Mouse (Mus musculus): ENCODE data around the gene Hoxa5. TPM values are rescaled to one million over a fixed set of nuclear protein-coding genes. Genes with fewer than 3 reads are reported as not detected.
A peak's percentile ranks its signal among the peaks of the same experiment; 100 is the strongest.

Hoxa5 gene
- polyA plus RNA-seq, 1 experiment from 2014 or later: 14.8 TPM

DNA sequence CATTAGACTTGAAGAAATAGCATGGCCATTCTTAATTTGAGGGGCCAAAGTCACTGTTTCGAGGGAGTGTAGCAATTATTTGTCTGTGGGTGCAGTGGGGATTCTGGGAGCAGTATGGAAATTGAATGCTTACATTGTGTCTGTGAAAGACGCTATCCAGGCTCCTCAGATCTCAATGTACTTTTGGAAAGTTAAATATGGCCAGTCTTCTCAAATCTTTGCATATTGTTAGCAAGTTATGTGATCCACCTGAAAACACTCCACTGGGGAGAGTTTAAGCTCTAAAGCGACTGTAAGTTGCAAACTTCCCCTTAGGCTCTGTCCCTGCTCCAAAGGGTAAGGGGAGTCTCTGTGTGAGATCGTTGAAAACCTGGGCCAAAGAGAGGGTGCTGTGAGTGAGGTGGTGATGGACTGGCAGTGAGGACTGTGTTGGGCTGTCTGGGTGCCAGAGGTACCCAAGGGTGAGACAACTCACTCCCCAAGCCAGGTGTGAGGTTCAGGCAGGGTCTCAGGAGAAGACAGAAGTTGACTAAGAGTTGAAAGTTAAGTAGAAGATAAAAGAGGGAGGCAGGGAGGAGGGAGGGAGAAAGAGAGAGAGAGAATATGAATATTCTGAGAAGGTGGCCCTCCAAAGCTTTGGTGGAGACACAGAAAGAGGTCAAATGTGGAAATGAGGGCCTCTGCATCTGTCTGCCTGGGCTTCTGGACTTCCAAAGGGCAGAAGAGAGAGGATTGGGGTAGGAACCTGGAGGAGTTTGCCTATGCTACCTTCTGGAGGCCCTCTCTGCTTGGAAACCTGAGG is 2.7 kb upstream of the Hoxa5 start:
- TF ChIP-seq CTCF (IDR thresholded peaks at IDR 0.05; ENCODE audit: low read depth): no peak
- Histone ChIP-seq H3K9me3 (ENCODE audit: control insufficient read depth) (no peaks in the 10 kb centered on the region), H3K36me3 (ENCODE audit: control insufficient read depth, insufficient read depth) (no peaks in the 10 kb centered on the region), H3K4me3 (ENCODE audit: low read depth, low read length) (no peak overlapping the region), H3K4me2 (replicated peaks; ENCODE audit: low read depth) (0 out of 2 replicates have a peak overlapping the region, but pooled peaks have one; percentile 4), H3K27ac (ENCODE audit: low read depth, low read length) (no peak overlapping the region), H3K27me3 (replicated peaks; ENCODE audit: control insufficient read depth, insufficient read depth, low read length) (peaks cover 80% of the 10 kb centered on the region), H3K9ac (ENCODE audit: low read depth, low read length) (no peak overlapping the region), H3K4me1 (replicated peaks; ENCODE audit: control insufficient read depth, insufficient read depth, low read length) (no peaks in the 10 kb centered on the region)
- 24% methylated on average over 4 of the region's 4 CpGs for WGBS
- no peak for ATAC-seq

- Histone ChIP-seq H3K4me2 (replicated peaks; ENCODE audit: low read depth) (peak overlapping the region; percentile 42), H3K4me1 (replicated peaks; ENCODE audit: control insufficient read depth, insufficient read depth, low read length) (no peaks in the 10 kb centered on the region), H3K9ac (ENCODE audit: low read depth, low read length) (0 out of 2 replicates have a peak overlapping the region, but pooled peaks have one; percentile 8), H3K36me3 (ENCODE audit: control insufficient read depth, insufficient read depth) (no peaks in the 10 kb centered on the region), H3K27ac (ENCODE audit: low read depth, low read length) (peak overlapping the region; percentile 47), H3K27me3 (replicated peaks; ENCODE audit: control insufficient read depth, insufficient read depth, low read length) (peaks cover 69% of the 10 kb centered on the region), H3K9me3 (ENCODE audit: control insufficient read depth) (no peaks in the 10 kb centered on the region), H3K4me3 (ENCODE audit: low read depth, low read length) (peak overlapping the region; percentile 71; the same call in 1 of the 2 replicates)
- ATAC-seq: no peak
- no peak for TF ChIP-seq CTCF (IDR thresholded peaks at IDR 0.05; ENCODE audit: low read depth)
- WGBS: 22% methylated on average over 55 of the region's 55 CpGs
Measured at GRCm38 (mm10) chr6:52205638-52206621, 1.5 kb upstream of the Hoxa5 start.

DNA sequence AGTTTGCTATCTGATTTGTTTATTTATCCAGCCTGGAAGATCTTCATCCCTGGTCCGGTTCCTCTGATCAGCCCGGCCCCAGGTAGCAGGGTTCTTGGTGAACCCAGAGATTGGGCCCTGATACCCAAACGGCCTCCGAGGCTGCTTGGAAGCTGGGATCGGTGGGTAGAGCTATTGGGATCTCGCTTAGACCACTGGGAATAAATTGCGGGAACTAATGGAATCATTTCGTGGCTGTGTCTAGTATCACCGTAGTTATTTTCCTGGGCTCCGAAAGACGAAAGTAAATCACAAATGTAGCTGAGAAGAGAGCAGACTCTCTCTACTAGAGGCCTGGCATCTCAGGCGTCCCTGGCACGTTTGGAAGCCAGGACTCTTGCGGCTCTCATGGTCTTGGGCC is 834 bp upstream of the Hoxa5 start:
- peaks cover 63% of the 10 kb centered on the region for H3K27me3 ChIP-seq (replicated peaks; ENCODE audit: control insufficient read depth, insufficient read depth, low read length)
- H3K36me3 ChIP-seq (ENCODE audit: control insufficient read depth, insufficient read depth): no peaks in the 10 kb centered on the region
- no peaks in the 10 kb centered on the region for H3K4me1 ChIP-seq (replicated peaks; ENCODE audit: control insufficient read depth, insufficient read depth, low read length)
- peak overlapping the region; percentile 42; the same call in 1 of the 2 replicates for H3K4me2 ChIP-seq (replicated peaks; ENCODE audit: low read depth)
- 0 out of 2 replicates have a peak overlapping the region, but pooled peaks have one; percentile 71 for H3K4me3 ChIP-seq (ENCODE audit: low read depth, low read length)
- ATAC-seq: no peak
- H3K9me3 ChIP-seq (ENCODE audit: control insufficient read depth): no peaks in the 10 kb centered on the region
- WGBS: 26% methylated on average over 14 of the region's 14 CpGs
- no peak for TF ChIP-seq CTCF (IDR thresholded peaks at IDR 0.05; ENCODE audit: low read depth)
- H3K27ac ChIP-seq (ENCODE audit: low read depth, low read length): peak overlapping the region; percentile 47
- 0 out of 2 replicates have a peak overlapping the region, but pooled peaks have one; percentile 8 for H3K9ac ChIP-seq (ENCODE audit: low read depth, low read length)

DNA sequence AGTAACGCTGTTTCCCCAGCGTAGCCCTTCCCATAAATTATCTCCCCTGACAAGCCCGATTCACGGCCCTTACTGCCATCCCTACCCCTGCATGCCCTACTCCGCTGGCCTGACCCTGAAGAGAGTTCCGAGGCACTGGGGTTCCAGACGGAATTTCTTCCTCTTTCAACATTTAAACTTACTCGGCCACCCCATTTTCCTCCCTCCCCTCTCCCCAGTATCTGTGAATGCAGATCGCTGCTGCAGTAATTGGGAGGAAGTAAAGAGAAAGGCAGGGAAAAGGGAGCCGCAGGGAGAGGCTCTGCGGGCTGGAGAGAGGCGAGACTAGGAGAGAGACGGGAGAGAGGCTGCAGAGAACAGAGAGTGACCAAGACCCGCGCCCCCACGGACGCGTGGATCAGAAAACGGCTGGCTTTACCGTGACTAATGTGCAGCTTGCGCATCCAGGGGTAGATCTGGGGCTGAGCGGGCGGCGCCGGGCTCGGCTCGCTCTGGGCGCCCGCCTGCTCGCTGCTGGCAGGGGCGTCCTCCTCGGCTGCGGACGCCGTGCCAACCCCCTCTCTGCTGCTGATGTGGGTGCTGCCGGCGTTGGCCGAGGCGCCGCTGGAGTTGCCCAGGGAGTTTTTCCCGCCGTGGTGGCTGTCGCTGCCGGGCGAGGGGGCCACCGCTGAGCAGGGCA is 877 bp downstream of the Hoxa5 start:
- WGBS: 3% methylated on average over 43 of the region's 46 CpGs
- no peaks in the 10 kb centered on the region for H3K9me3 ChIP-seq (ENCODE audit: control insufficient read depth)
- H3K4me1 ChIP-seq (replicated peaks; ENCODE audit: control insufficient read depth, insufficient read depth, low read length): no peaks in the 10 kb centered on the region
- H3K4me2 ChIP-seq (replicated peaks; ENCODE audit: low read depth): peak overlapping the region; percentile 96
- peak overlapping the region; percentile 57 for H3K27ac ChIP-seq (ENCODE audit: low read depth, low read length)
- H3K36me3 ChIP-seq (ENCODE audit: control insufficient read depth, insufficient read depth): no peaks in the 10 kb centered on the region
- peak overlapping the region; percentile 71 for H3K4me3 ChIP-seq (ENCODE audit: low read depth, low read length)
- no peak for TF ChIP-seq CTCF (IDR thresholded peaks at IDR 0.05; ENCODE audit: low read depth)
- peak overlapping the region; percentile 77 for H3K9ac ChIP-seq (ENCODE audit: low read depth, low read length)
- peaks cover 46% of the 10 kb centered on the region for H3K27me3 ChIP-seq (replicated peaks; ENCODE audit: control insufficient read depth, insufficient read depth, low read length)
- ATAC-seq: no peak

DNA sequence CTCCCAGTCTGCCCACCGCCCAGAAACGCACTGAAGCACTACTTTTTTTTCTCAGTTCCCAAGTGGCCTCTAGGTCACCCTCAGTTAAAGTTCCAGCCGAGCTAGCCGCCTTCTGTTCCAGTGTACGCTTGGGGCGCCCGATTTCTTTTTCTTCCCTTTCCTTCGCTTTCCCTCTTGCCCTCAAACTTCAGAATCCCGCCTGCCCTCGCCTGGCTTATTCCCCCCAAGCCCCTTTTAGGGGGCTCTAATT is 1.3 kb downstream of the Hoxa5 start:
- Histone ChIP-seq H3K4me2 (replicated peaks; ENCODE audit: low read depth) (peak overlapping the region; percentile 96), H3K9me3 (ENCODE audit: control insufficient read depth) (no peaks in the 10 kb centered on the region), H3K36me3 (ENCODE audit: control insufficient read depth, insufficient read depth) (no peaks in the 10 kb centered on the region), H3K4me3 (ENCODE audit: low read depth, low read length) (peak overlapping the region; percentile 71), H3K27me3 (replicated peaks; ENCODE audit: control insufficient read depth, insufficient read depth, low read length) (peaks cover 41% of the 10 kb centered on the region), H3K9ac (ENCODE audit: low read depth, low read length) (peak overlapping the region; percentile 77), H3K27ac (ENCODE audit: low read depth, low read length) (peak overlapping the region; percentile 57), H3K4me1 (replicated peaks; ENCODE audit: control insufficient read depth, insufficient read depth, low read length) (no peaks in the 10 kb centered on the region)
- no peak for ATAC-seq
- TF ChIP-seq CTCF (IDR thresholded peaks at IDR 0.05; ENCODE audit: low read depth): no peak
- WGBS: 13% methylated on average over 10 of the region's 10 CpGs

Measured in intestine, postnatal 0 days (tissue).